Mouse (Mus musculus): Measurements from ENCODE around the gene Tomm5.

GRCm38 (mm10) chr4:45141835-45142234, 33.9 kb upstream of the Tomm5 start:
- TF ChIP-seq CTCF (IDR thresholded peaks at IDR 0.05; ENCODE audit: control insufficient read depth, insufficient read depth, insufficient replicate concordance, low read depth, low read length): no peak
- TF ChIP-seq POLR2A (IDR thresholded peaks at IDR 0.05; ENCODE audit: control insufficient read depth, low read depth, low read length): no peak
